Mouse (Mus musculus): ENCODE measurements around the gene Ugt1a10.
"Not testable (repeated sequence)": the region's sequence is repeated elsewhere in the genome, so short reads cannot be mapped to it uniquely, and the experiment has no call there.

GRCm38 (mm10) chr1:88044832-88045437 is 10.3 kb upstream of the Ugt1a10 start:
- not testable (repeated sequence) for TF ChIP-seq GATA1, TAL1 (IDR thresholded peaks at IDR 0.05; ENCODE audit: low read length)

Data from erythroblast, embryonic 14.5 days (primary cell).